Mouse (Mus musculus): Measurements from ENCODE around the gene Bpifa6.

Bpifa6 gene

GRCm38 (mm10) chr2:154044743-154045142 lies 70.0 kb downstream of the Bpifa6 start:
- DNase-seq (ENCODE audit: low spot score) = no peak
